Mouse (Mus musculus) liver, embryonic 15.5 days (tissue): ENCODE data around the gene Olfr167. TPM values are rescaled to one million over a fixed set of nuclear protein-coding genes. Genes with fewer than 3 reads are reported as not detected.
"Not testable (repeated sequence)": the region's sequence is repeated elsewhere in the genome, so short reads cannot be mapped to it uniquely, and the experiment has no call there.

Source experiments
- ATAC-seq: fragments of 200-750 bp; cut with Nextera tagmentation; 2 replicates; pipeline ENCODE4 v1.8.0; 2017; ENCODE audit warnings: moderate number of reproducible peaks, mild to moderate bottlenecking, moderate library complexity; ENCODE audit not compliant: insufficient read depth
- H3K27ac ChIP-seq: fragments of 300-500 bp; sonication (generic); replicated peaks from 2 replicates; pipeline ENCODE4 v1.5.1; 2015; ENCODE audit warnings: mild to moderate bottlenecking, inconsistent platforms
- H3K27me3 ChIP-seq: fragments of 300-500 bp; sonication (generic); 2 replicates; pipeline ENCODE4 v1.6.1; 2015; ENCODE audit warnings: mild to moderate bottlenecking, inconsistent platforms
- H3K36me3 ChIP-seq: fragments of 300-500 bp; sonication (generic); replicated peaks from 2 replicates; pipeline ENCODE4 v1.6.1; 2015; ENCODE audit warnings: moderate library complexity, mild to moderate bottlenecking, inconsistent platforms
- H3K4me1 ChIP-seq: fragments of 300-500 bp; sonication (generic); replicated peaks from 2 replicates; pipeline ENCODE4 v1.6.1; 2015; ENCODE audit warnings: inconsistent platforms
- H3K4me2 ChIP-seq: fragments of 300-500 bp; sonication (generic); 2 replicates; pipeline ENCODE4 v1.6.1; 2015; ENCODE audit warnings: moderate library complexity, mild to moderate bottlenecking, inconsistent platforms
- H3K4me3 ChIP-seq: fragments of 300-500 bp; sonication (generic); replicated peaks from 2 replicates; pipeline ENCODE4 v1.5.1; 2015; ENCODE audit warnings: mild to moderate bottlenecking, inconsistent platforms
- H3K9ac ChIP-seq: fragments of 300-500 bp; sonication (generic); 2 replicates; pipeline ENCODE4 v1.6.1; 2015; ENCODE audit warnings: moderate library complexity, mild to moderate bottlenecking, inconsistent platforms
- H3K9me3 ChIP-seq: fragments of 300-500 bp; sonication (generic); replicated peaks from 2 replicates; pipeline ENCODE4 v1.6.1; 2016; ENCODE audit warnings: inconsistent platforms
- WGBS: fragments of 180-500 bp; shearing (Covaris S2); methylation state at CpG from one replicate; pipeline ENCODE4 v1.1.7; 2015; ENCODE audit warnings: mixed read lengths; ENCODE audit not compliant: insufficient replicate concordance; 5-methylcytosine and 5-hydroxymethylcytosine counted together
- polyA plus RNA-seq: library from polyadenylated mRNA; unstranded; fragments of >200 nt; fragmentation: Nextera tagmentation; extraction: Ambion mirVana; gene quantifications from 2 replicates; pipeline ENCODE4 v1.2.1, GENCODE M21; 2015

Gene Olfr167
- not detected in 2 replicates for polyA plus RNA-seq

DNA sequence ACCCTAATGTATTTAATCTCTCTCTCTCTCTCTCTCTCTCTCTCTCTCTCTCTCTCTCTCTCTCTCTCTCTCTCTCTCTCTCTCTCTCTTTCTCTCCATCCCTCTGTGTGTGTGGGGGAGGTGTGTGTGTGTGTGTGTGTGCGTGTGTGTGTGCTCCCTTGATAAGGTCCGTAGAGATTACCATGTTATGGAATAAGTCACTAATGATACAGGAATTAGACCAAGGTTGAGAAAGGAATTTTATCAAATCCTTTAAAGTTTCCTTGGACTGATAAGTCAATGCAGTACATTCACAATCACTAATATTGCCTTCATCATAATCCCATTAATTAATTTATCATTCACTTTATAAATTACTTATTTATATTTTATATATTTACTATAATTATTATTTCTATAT, at the start of gene Olfr167:
Gene Olfr167 (minus strand): TSS at position 101 of the 400 bp plus-strand sequence.
- Histone ChIP-seq H3K27me3 (no peaks in the 10 kb centered on the region), H3K4me3 (no peak within 1 kb of the TSS), H3K4me1 (no peaks in the 10 kb centered on the region), H3K36me3 (no peaks in the 10 kb centered on the region), H3K27ac (no peak within 1 kb of the TSS), H3K9ac (no peak within 1 kb of the TSS), H3K4me2 (no peak within 1 kb of the TSS), H3K9me3 (no peaks in the 10 kb centered on the region)
- ATAC-seq: no peak
- 58% methylated on average over 2 of the region's 2 CpGs for WGBS

DNA sequence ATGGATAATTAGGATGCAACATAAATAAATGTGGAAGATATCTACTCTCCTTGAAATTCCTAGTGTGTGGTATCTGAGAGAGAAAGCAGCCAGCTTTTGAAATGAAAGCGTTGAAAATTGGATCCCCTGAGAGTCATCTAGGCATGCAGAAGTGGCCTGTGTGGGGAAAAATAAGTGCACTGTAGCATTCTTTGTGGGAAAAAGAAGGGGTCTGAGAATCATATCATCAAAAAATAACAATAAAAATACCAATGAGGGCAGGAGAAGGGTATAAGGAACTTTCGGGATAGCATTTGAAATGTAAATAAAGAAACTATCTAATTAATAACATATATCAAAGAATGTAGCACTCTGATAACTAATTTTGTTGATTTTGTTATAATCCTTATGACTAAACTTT, 49.6 kb upstream of the Olfr167 start, which contains the start of gene Olfr169:
Gene Olfr169 (minus strand): TSS at position 101 of the 400 bp plus-strand sequence.
- H3K27me3 ChIP-seq, ATAC-seq, H3K36me3 ChIP-seq, H3K9me3 ChIP-seq, H3K4me1 ChIP-seq, H3K4me2 ChIP-seq, H3K4me3 ChIP-seq, H3K9ac ChIP-seq, H3K27ac ChIP-seq: not testable (repeated sequence)
- WGBS: 70% methylated on average over 2 of the region's 2 CpGs

DNA sequence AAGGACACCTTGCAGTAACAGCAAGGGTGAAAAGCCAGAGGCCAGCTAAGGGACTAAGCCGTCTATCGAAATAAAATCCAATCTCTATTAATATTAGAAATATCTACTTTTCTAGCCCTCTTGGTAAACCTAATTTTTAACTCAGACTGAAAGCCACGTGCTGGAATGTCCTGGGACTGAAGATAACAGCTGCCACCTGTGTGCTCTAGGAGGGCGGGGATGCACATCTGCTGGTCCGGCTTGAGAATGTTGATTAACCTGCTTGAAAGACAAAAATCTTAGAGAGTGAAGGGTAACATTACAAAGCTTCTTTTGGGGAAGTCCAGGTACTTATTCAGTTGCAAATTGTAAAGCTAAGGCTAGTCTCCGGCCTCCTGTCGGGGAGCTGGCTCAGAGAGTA, 31.4 kb upstream of the Olfr167 start:
- not testable (repeated sequence) for H3K4me2 ChIP-seq, H3K4me1 ChIP-seq, ATAC-seq, H3K36me3 ChIP-seq, H3K9ac ChIP-seq, H3K27me3 ChIP-seq, H3K4me3 ChIP-seq, H3K27ac ChIP-seq, H3K9me3 ChIP-seq
- 72% methylated on average over 7 of the region's 7 CpGs for WGBS

DNA sequence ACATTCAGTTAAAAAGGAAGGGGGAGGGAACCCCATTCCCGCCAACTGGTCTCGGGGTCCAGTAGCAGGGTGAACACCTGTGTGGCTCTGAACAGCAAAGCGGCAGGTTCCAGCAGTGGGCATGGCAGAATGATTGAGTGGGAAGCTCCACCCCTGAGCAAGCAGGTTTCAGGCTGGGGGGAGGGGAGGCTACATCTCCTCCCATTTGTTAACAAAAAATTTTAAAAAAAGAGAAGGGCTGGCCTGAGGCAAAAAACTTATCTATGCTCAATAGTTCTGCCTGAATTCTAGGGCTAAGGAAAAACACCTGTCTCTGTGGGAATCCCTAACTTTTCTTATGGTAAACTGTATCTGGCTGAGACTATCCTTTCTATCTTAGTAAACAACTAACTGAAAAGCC, 30.2 kb upstream of the Olfr167 start:
- not testable (repeated sequence) for H3K4me3 ChIP-seq, H3K9me3 ChIP-seq, H3K4me1 ChIP-seq, H3K9ac ChIP-seq, ATAC-seq, H3K4me2 ChIP-seq, H3K27ac ChIP-seq, H3K27me3 ChIP-seq, H3K36me3 ChIP-seq
- 76% methylated on average over 3 of the region's 3 CpGs for WGBS

DNA sequence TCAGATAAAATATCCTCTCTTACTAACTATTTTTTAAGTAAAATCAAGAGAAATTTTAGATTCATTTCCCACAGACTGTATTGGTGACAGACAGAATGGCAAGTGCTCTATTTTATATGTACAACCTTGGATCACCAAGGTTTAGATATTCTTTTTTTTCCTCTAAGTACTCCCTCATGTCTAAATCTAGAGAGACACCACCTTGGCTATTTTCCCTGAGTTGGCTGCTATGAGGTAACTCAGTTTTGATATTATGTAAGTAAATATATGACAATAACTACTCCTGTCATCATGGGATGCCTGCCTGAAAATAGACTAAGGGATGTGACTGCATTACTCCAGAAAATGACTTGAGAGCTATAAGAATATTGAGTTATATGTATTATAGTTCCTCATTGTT, 13.4 kb upstream of the Olfr167 start, which contains the start of gene Olfr168:
Gene Olfr168 (minus strand): TSS at position 101 of the 400 bp plus-strand sequence.
- Histone ChIP-seq H3K36me3 (no peaks in the 10 kb centered on the region), H3K27ac (no peak within 1 kb of the TSS), H3K4me2 (no peak within 1 kb of the TSS), H3K4me1 (no peaks in the 10 kb centered on the region), H3K9ac (no peak within 1 kb of the TSS), H3K4me3 (no peak within 1 kb of the TSS), H3K9me3 (no peaks in the 10 kb centered on the region), H3K27me3 (no peaks in the 10 kb centered on the region)
- no peak for ATAC-seq

DNA sequence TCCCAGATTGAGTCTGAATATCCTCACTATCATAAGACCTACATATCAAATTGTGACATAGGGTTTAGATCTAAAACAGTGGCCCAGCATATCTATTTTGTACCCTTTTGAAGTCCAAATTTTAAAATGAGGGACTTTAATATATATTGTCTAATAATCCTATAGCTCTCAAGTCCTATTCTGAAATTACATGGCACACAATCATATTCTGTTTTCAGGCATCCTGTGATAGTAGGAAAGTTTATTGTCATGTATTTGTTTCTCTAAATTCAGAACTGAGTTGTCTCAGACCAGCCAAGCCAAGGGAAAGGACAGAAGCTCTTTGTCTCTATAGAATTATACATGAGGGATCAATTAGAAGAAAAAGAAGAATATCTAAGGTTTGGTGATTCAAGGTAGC, 38.7 kb downstream of the Olfr167 start, which contains the start of gene Olfr166:
Gene Olfr166 (plus strand): TSS at position 301 of the 400 bp plus-strand sequence.
- ATAC-seq: no peak
- H3K9me3 ChIP-seq: no peaks in the 10 kb centered on the region
- H3K4me2 ChIP-seq: no peak within 1 kb of the TSS
- H3K9ac ChIP-seq: no peak within 1 kb of the TSS
- no peak within 1 kb of the TSS for H3K4me3 ChIP-seq
- no peaks in the 10 kb centered on the region for H3K36me3 ChIP-seq
- H3K4me1 ChIP-seq: no peaks in the 10 kb centered on the region
- no peak within 1 kb of the TSS for H3K27ac ChIP-seq
- H3K27me3 ChIP-seq: no peaks in the 10 kb centered on the region

DNA sequence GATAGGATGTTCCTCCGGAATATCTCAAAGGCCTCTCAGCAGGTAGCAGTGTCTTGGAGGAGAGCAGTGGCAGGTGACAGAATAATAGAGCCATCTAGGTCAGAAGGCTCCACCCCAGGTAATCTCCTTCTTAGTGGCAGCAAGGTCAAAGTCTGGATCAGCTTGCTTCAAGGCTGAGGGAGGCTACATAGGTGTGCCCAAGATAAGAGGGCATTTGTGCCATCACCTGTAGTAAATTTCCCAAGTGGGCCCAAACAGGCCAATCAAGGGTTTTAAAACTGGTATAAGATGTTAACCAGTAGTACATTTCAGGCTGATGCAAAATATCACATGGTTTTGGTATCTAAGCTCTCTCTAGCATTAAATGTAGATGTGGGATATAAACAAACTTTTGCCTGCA, 57.7 kb downstream of the Olfr167 start:
- no peak overlapping the region for H3K4me2 ChIP-seq
- no peaks in the 10 kb centered on the region for H3K36me3 ChIP-seq
- H3K27me3 ChIP-seq: no peaks in the 10 kb centered on the region
- no peak overlapping the region for H3K27ac ChIP-seq
- H3K9me3 ChIP-seq: no peaks in the 10 kb centered on the region
- no peak overlapping the region for H3K4me3 ChIP-seq
- no peaks in the 10 kb centered on the region for H3K4me1 ChIP-seq
- no peak for ATAC-seq
- no peak overlapping the region for H3K9ac ChIP-seq
- WGBS: 45% methylated on average over 1 of the region's 1 CpGs

Other genes with a start within 250 kb of the Olfr167 start
- not detected in 2 replicates for gene Olfr164, start 208.2 kb downstream of the Olfr167 start, polyA plus RNA-seq
- not detected in 2 replicates for gene Olfr165, start 99.1 kb downstream of the Olfr167 start, polyA plus RNA-seq
- not detected in 2 replicates for gene Olfr166, start 38.6 kb downstream of the Olfr167 start, polyA plus RNA-seq
- not detected in 2 replicates for gene Olfr168, start 13.3 kb upstream of the Olfr167 start, polyA plus RNA-seq
- not detected in 2 replicates for gene Olfr169, start 49.5 kb upstream of the Olfr167 start, polyA plus RNA-seq
- not detected in 2 replicates for gene Olfr170, start 89.6 kb upstream of the Olfr167 start, polyA plus RNA-seq
- not detected in 2 replicates for gene Olfr171, start 107.7 kb upstream of the Olfr167 start, polyA plus RNA-seq
- not detected in 2 replicates for gene Lamp3, start 184.1 kb upstream of the Olfr167 start, polyA plus RNA-seq
- gene B3gnt5, start 237.9 kb upstream of the Olfr167 start, polyA plus RNA-seq: 0.37 and 0.59 TPM in 2 replicates